Mouse (Mus musculus) forebrain, embryonic 14.5 days (tissue): ENCODE measurements around the gene Rhoh. TPM values are rescaled to one million over a fixed set of nuclear protein-coding genes. Genes with fewer than 3 reads are reported as not detected.

Experiments used
- ATAC-seq: fragments of 200-750 bp; cut with Nextera tagmentation; 2 replicates; pipeline ENCODE4 v1.8.0; 2017; ENCODE audit warnings: mild to moderate bottlenecking, moderate library complexity
- DNase-seq: peaks from one replicate; pipeline ENCODE4 v3.0.0-alpha.2; 2015; ENCODE audit warnings: low spot score
- H3K27ac ChIP-seq: fragments of 300-500 bp; sonication (generic); 2 replicates; pipeline ENCODE4 v1.5.1; 2014; ENCODE audit warnings: low read depth, mild to moderate bottlenecking, control low read depth, low read length, moderate library complexity
- H3K27me3 ChIP-seq: fragments of 300-500 bp; sonication (generic); replicated peaks from 2 replicates; pipeline ENCODE4 v1.6.1; 2014; ENCODE audit warnings: low read length, control low read depth, mixed read lengths; ENCODE audit not compliant: control insufficient read depth, insufficient read depth
- H3K36me3 ChIP-seq: fragments of 300-500 bp; sonication (generic); 2 replicates; pipeline ENCODE4 v1.6.1; 2014; ENCODE audit warnings: low read length, control low read depth; ENCODE audit not compliant: control insufficient read depth, insufficient read depth
- H3K4me1 ChIP-seq: fragments of 300-500 bp; sonication (generic); 2 replicates; pipeline ENCODE4 v1.6.1; 2014; ENCODE audit warnings: antibody characterized with exemption, low read length, control low read depth; ENCODE audit not compliant: control insufficient read depth, insufficient read depth
- H3K4me2 ChIP-seq: fragments of 300-500 bp; sonication (generic); 2 replicates; pipeline ENCODE4 v1.6.1; 2014; ENCODE audit warnings: mild to moderate bottlenecking, control low read depth, low read length
- H3K4me3 ChIP-seq: fragments of 300-500 bp; sonication (generic); 2 replicates; pipeline ENCODE4 v1.5.1; 2014; ENCODE audit warnings: low read depth, low read length, control low read depth
- H3K9ac ChIP-seq: fragments of 300-500 bp; sonication (generic); 2 replicates; pipeline ENCODE4 v1.6.1; 2014; ENCODE audit warnings: mild to moderate bottlenecking, low read length, control low read depth, moderate library complexity
- H3K9me3 ChIP-seq: fragments of 300-500 bp; sonication (generic); replicated peaks from 2 replicates; pipeline ENCODE4 v1.6.1; 2016; ENCODE audit warnings: low read length, control low read depth, mixed read lengths; ENCODE audit not compliant: control insufficient read depth
- WGBS: fragments of 180-500 bp; shearing (Covaris S2); extraction: QIAGEN DNeasy Blood & Tissue Kit; methylation state at CpG from one replicate; pipeline ENCODE4 v1.1.7; 2014; 5-methylcytosine and 5-hydroxymethylcytosine counted together
- polyA plus RNA-seq: library from polyadenylated mRNA; unstranded; fragments of >200 nt; fragmentation: Nextera tagmentation; extraction: Ambion mirVana; gene quantifications from 2 replicates; pipeline ENCODE4 v1.2.1, GENCODE M21; 2014

Rhoh gene
- polyA plus RNA-seq, 1 experiment from 2014 or later, result 0.29 TPM

GRCm38 (mm10) chr5:65881254-65881653 is 20.2 kb downstream of the Rhoh start:
- H3K36me3 ChIP-seq, result no peaks in the 10 kb centered on the region
- no peak overlapping the region for H3K4me3 ChIP-seq
- no peak overlapping the region for H3K4me2 ChIP-seq
- no peak for ATAC-seq
- WGBS, result 92% methylated on average over 2 of the region's 2 CpGs
- H3K9ac ChIP-seq, result no peak overlapping the region
- no peaks in the 10 kb centered on the region for H3K27me3 ChIP-seq
- H3K4me1 ChIP-seq, result no peaks in the 10 kb centered on the region
- H3K27ac ChIP-seq, result no peak overlapping the region
- H3K9me3 ChIP-seq, result no peaks in the 10 kb centered on the region
- DNase-seq, result no peak

DNA sequence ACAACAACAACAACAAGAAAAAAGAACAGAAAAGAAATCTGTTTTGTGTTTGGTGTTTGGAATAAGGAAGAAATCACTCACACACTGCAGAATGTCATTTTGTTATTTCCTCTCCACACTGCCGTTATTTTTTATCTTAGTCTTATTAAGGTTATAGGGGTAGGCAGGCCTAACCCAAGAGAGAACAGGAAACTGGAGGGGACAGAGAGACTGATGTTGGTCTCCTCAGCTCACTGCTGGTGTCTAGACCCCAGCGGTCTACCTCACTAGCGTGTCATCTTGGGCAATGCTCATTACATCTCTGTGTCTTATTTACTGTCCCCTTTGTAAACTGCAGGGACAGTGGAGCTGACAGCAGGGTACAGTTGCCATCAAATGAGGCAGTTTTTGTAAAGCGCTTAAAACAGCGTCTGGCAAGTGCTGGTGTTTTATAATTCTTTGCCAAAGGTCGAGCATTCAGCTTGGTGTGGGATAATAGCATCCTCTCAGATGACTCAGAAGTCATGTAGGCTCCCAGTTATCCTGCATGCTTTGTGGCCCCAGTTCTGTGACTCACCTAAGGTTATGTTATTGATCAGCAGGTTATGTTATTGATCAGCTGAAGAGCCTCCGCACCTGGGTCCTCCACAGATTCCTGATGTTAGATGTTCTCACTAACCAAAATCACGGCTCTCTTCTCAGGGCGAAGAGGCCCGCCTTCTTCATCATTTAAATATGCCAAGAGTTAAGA is 21.6 kb downstream of the Rhoh start:
- no peaks in the 10 kb centered on the region for H3K4me1 ChIP-seq
- no peak for ATAC-seq
- H3K27ac ChIP-seq, result no peak overlapping the region
- no peak overlapping the region for H3K4me2 ChIP-seq
- WGBS, result 88% methylated on average over 10 of the region's 10 CpGs
- no peaks in the 10 kb centered on the region for H3K27me3 ChIP-seq
- DNase-seq, result no peak
- no peaks in the 10 kb centered on the region for H3K9me3 ChIP-seq
- no peak overlapping the region for H3K4me3 ChIP-seq
- H3K36me3 ChIP-seq, result no peaks in the 10 kb centered on the region
- H3K9ac ChIP-seq, result no peak overlapping the region

- no peak overlapping the region for H3K9ac ChIP-seq
- DNase-seq (no peak), ATAC-seq (no peak)
- no peaks in the 10 kb centered on the region for H3K4me1 ChIP-seq
- H3K27ac ChIP-seq, result no peak overlapping the region
- 78% methylated on average over 5 of the region's 5 CpGs for WGBS
- H3K9me3 ChIP-seq, result no peaks in the 10 kb centered on the region
- no peaks in the 10 kb centered on the region for H3K36me3 ChIP-seq
- no peaks in the 10 kb centered on the region for H3K27me3 ChIP-seq
- no peak overlapping the region for H3K4me2 ChIP-seq
- H3K4me3 ChIP-seq, result no peak overlapping the region
Measured at GRCm38 (mm10) chr5:65883355-65883754, 22.3 kb downstream of the Rhoh start.

- DNase-seq, result no peak
- Histone ChIP-seq H3K27ac (no peak overlapping the region), H3K4me3 (no peak overlapping the region), H3K9ac (no peak overlapping the region), H3K27me3 (no peaks in the 10 kb centered on the region), H3K9me3 (no peaks in the 10 kb centered on the region), H3K4me2 (no peak overlapping the region), H3K36me3 (no peaks in the 10 kb centered on the region), H3K4me1 (no peaks in the 10 kb centered on the region)
- WGBS, result 64% methylated on average over 15 of the region's 15 CpGs
- ATAC-seq, result no peak
Measured at GRCm38 (mm10) chr5:65885699-65886443, 24.9 kb downstream of the Rhoh start.

DNA sequence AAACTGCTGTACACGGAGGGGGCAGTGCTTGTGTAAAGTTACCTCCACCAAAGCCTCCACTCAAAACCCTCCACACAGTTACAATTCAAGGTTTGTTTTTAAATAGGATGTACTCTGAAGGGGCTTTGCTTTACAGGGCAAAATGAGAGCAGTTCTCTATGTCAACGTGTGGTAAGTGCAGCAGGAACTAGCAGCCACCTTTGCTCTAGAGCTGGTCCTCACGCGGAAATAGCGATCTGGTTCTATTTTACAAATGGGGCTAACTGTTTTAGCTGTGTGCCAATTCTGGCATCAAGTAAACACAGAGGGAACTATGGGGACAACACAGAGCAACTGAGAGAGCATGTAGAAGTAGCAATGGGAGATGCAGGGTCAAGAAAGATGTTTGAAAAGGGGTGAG is 27.1 kb downstream of the Rhoh start:
- Histone ChIP-seq H3K4me1 (peaks cover 3% of the 10 kb centered on the region; the same call in 1 of the 2 replicates), H3K9ac (no peak overlapping the region), H3K27me3 (no peaks in the 10 kb centered on the region), H3K4me2 (no peak overlapping the region), H3K27ac (no peak overlapping the region), H3K36me3 (no peaks in the 10 kb centered on the region), H3K4me3 (no peak overlapping the region), H3K9me3 (no peaks in the 10 kb centered on the region)
- 93% methylated on average over 5 of the region's 5 CpGs for WGBS
- DNase-seq, result no peak
- ATAC-seq, result no peak

- DNase-seq (no peak), ATAC-seq (no peak)
- no peak overlapping the region for H3K27ac ChIP-seq
- no peak overlapping the region for H3K4me3 ChIP-seq
- WGBS, result 71% methylated on average over 5 of the region's 5 CpGs
- H3K9me3 ChIP-seq, result no peaks in the 10 kb centered on the region
- no peaks in the 10 kb centered on the region for H3K27me3 ChIP-seq
- no peak overlapping the region for H3K9ac ChIP-seq
- no peaks in the 10 kb centered on the region for H3K36me3 ChIP-seq
- peaks cover 3% of the 10 kb centered on the region; the same call in 1 of the 2 replicates for H3K4me1 ChIP-seq
- no peak overlapping the region for H3K4me2 ChIP-seq
Measured at GRCm38 (mm10) chr5:65888998-65889397, 28.0 kb downstream of the Rhoh start.

DNA sequence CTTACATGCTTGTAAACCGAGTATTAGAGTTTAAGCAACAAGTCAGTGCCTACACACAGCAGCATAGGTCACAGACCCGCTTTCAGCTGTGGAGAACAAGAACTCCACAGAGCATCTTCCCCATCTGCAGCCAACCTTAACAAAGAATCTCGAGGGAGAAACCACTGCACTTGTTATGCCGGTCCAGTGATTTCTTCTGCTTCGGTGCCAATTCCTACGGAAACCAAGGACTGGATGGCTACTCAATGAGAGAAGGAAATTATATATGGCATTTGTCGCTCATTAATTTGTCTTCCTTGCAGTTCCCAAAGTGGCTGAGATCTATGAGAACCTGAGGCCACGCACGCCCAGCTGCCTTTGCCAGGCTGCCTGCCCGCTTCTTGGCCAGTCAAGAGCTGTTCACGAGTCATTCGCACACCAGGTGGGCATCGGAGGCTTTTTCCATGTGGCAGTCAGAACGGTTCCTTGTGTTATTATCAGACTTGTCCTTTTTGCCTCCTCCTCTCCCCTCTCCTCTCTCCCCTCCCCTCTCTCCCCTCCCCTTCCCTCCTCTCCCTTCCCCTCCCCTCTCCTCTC is 30.3 kb downstream of the Rhoh start:
- H3K9ac ChIP-seq, result no peak overlapping the region
- H3K9me3 ChIP-seq, result no peaks in the 10 kb centered on the region
- ATAC-seq (peak; percentile 37; the same call in 1 of the 2 replicates), DNase-seq (peak; percentile 49)
- H3K27me3 ChIP-seq, result no peaks in the 10 kb centered on the region
- WGBS, result 51% methylated on average over 14 of the region's 14 CpGs
- H3K4me3 ChIP-seq, result no peak overlapping the region
- H3K4me1 ChIP-seq, result peaks cover 3% of the 10 kb centered on the region; the same call in 1 of the 2 replicates
- no peaks in the 10 kb centered on the region for H3K36me3 ChIP-seq
- H3K4me2 ChIP-seq, result no peak overlapping the region
- no peak overlapping the region for H3K27ac ChIP-seq

- Histone ChIP-seq H3K4me2 (no peak overlapping the region), H3K9ac (no peak overlapping the region), H3K27ac (no peak overlapping the region), H3K9me3 (no peaks in the 10 kb centered on the region), H3K27me3 (no peaks in the 10 kb centered on the region), H3K4me1 (peaks cover 3% of the 10 kb centered on the region; the same call in 1 of the 2 replicates), H3K4me3 (no peak overlapping the region), H3K36me3 (no peaks in the 10 kb centered on the region)
- 88% methylated on average over 6 of the region's 6 CpGs for WGBS
- ATAC-seq (no peak), DNase-seq (no peak)
Measured at GRCm38 (mm10) chr5:65895121-65895692, 34.2 kb downstream of the Rhoh start.
